Mouse (Mus musculus): ENCODE data around the gene Zfp503. TPM values are rescaled to one million over a fixed set of nuclear protein-coding genes. Genes with fewer than 3 reads are reported as not detected.

Zfp503 gene
- total RNA-seq (2023) = 1.2 to 1.4 TPM (median 1.3 TPM) in 4 replicates

GRCm38 (mm10) chr14:21989291-21989913, at the start of gene Zfp503:
Gene Zfp503, minus strand, starts transcription at chr14:21989601.

GRCm38 (mm10) chr14:22019252-22019948, 30.0 kb upstream of the Zfp503 start, which contains the start of gene Lrmda:
Gene Lrmda, plus strand, starts transcription at chr14:22019712.

Other genes with a start within 250 kb of the Zfp503 start
- gene Samd8, start 239.1 kb downstream of the Zfp503 start, total RNA-seq (2023) = 27.9 to 30.7 TPM (median 28.9 TPM) in 4 replicates
- gene Dusp13, start 238.4 kb downstream of the Zfp503 start, total RNA-seq (2023) = not detected in 4 replicates
- 114 to 141 TPM (median 130 TPM) in 4 replicates for gene Vdac2, start 164.4 kb downstream of the Zfp503 start, total RNA-seq (2023)
- 5.8 to 10.6 TPM (median 6.5 TPM) in 4 replicates for gene Comtd1, start 140.6 kb downstream of the Zfp503 start, total RNA-seq (2023)
- gene Lrmda, start 30.1 kb upstream of the Zfp503 start, total RNA-seq (2023) = 1.0 to 2.9 TPM (median 2.5 TPM) in 4 replicates